Mouse (Mus musculus) 416B (cell line): ENCODE data around the gene Cyb561.
A peak's percentile ranks its signal among the peaks of the same experiment; 100 is the strongest.

Source experiments
- DNase-seq: peaks from one replicate; pipeline ENCODE4 v3.0.0; 2011; ENCODE audit warnings: low read depth

Cyb561 gene

GRCm38 (mm10) chr11:105952911-105953386 lies at the start of gene Cyb561:
Gene Cyb561 (minus strand): TSS chr11:105953336.
- DNase-seq, result no peak

- DNase-seq, result peak; percentile 74
These were observed 48.6 kb upstream of the Cyb561 start for GRCm38 (mm10) chr11:106001718-106002117.

- DNase-seq, result no peak
These were observed 46.9 kb upstream of the Cyb561 start for GRCm38 (mm10) chr11:106000062-106000461.

GRCm38 (mm10) chr11:105994375-105994774 lies 41.2 kb upstream of the Cyb561 start, which contains the start of gene Ace3:
Gene Ace3 (plus strand): TSS chr11:105994675.
- no peak for DNase-seq

- peak; percentile 73 for DNase-seq
These were observed 37.1 kb upstream of the Cyb561 start for GRCm38 (mm10) chr11:105990231-105990630.

- DNase-seq, result no peak
These were observed 36.3 kb upstream of the Cyb561 start for GRCm38 (mm10) chr11:105989446-105989845.

- DNase-seq, result no peak
These were observed 34.3 kb upstream of the Cyb561 start for GRCm38 (mm10) chr11:105987446-105987845.

- DNase-seq, result no peak
These were observed 31.3 kb upstream of the Cyb561 start for GRCm38 (mm10) chr11:105984452-105984851.

- no peak for DNase-seq
These were observed 25.5 kb upstream of the Cyb561 start for GRCm38 (mm10) chr11:105978634-105979033.

- DNase-seq, result no peak
These were observed 25.1 kb upstream of the Cyb561 start for GRCm38 (mm10) chr11:105978232-105978631.

GRCm38 (mm10) chr11:105975636-105976035 lies 22.5 kb upstream of the Cyb561 start:
- DNase-seq, result no peak

- DNase-seq, result peak; percentile 35
These were observed 21.9 kb upstream of the Cyb561 start for GRCm38 (mm10) chr11:105975050-105975449.

GRCm38 (mm10) chr11:105974593-105974992 lies 21.5 kb upstream of the Cyb561 start:
- no peak for DNase-seq

GRCm38 (mm10) chr11:105969516-105969915 lies 16.4 kb upstream of the Cyb561 start:
- DNase-seq, result peak; percentile 48

GRCm38 (mm10) chr11:105968948-105969347 lies 15.8 kb upstream of the Cyb561 start:
- DNase-seq, result no peak

- DNase-seq, result no peak
These were observed 14.8 kb upstream of the Cyb561 start, which contains the start of gene Ace for GRCm38 (mm10) chr11:105967741-105968574. Gene Ace (plus strand): TSS chr11:105967945.

GRCm38 (mm10) chr11:105966288-105966687 lies 13.2 kb upstream of the Cyb561 start:
- DNase-seq, result no peak

- DNase-seq, result peak; percentile 24
These were observed 11.6 kb upstream of the Cyb561 start for GRCm38 (mm10) chr11:105964691-105965090.

GRCm38 (mm10) chr11:105959355-105959754 lies 6.2 kb upstream of the Cyb561 start:
- DNase-seq, result peak; percentile 74

GRCm38 (mm10) chr11:105958566-105958965 lies 5.4 kb upstream of the Cyb561 start:
- DNase-seq, result no peak

GRCm38 (mm10) chr11:105957501-105957900 lies 4.4 kb upstream of the Cyb561 start:
- no peak for DNase-seq

GRCm38 (mm10) chr11:105955815-105956430 lies 2.8 kb upstream of the Cyb561 start:
- no peak for DNase-seq

- peak; percentile 95 for DNase-seq
These were observed 266 bp upstream of the Cyb561 start for GRCm38 (mm10) chr11:105953402-105953801.
